Mouse (Mus musculus) right cerebral cortex, postnatal 14 days (tissue): ENCODE measurements around the gene Ptprt.
A peak's percentile ranks its signal among the peaks of the same experiment; 100 is the strongest.

Source experiments
- DNase-seq: peaks from one replicate; pipeline ENCODE4 v3.0.0; 2022

Ptprt gene

DNA sequence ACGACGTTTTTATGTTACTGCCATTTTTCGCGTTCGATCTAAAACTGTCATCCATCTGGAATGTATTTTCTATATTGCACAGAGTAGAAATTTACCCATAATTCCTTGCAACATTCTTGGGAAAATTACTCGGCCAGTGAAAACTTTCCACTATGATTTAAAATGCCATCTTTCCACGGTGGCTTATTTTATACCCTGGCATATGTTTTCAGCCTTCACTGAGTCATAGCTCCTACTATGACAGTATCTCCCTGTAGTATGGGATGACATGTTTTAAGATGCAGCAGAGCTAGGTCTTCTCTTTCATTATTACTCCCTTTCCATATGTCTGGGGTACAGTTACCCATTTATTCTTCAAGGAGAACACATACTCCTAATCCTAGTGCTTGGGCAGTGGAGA, 753.7 kb downstream of the Ptprt start:
- no peak for DNase-seq

GRCm38 (mm10) chr2:161902196-161902595, 758.8 kb downstream of the Ptprt start:
- no peak for DNase-seq

DNA sequence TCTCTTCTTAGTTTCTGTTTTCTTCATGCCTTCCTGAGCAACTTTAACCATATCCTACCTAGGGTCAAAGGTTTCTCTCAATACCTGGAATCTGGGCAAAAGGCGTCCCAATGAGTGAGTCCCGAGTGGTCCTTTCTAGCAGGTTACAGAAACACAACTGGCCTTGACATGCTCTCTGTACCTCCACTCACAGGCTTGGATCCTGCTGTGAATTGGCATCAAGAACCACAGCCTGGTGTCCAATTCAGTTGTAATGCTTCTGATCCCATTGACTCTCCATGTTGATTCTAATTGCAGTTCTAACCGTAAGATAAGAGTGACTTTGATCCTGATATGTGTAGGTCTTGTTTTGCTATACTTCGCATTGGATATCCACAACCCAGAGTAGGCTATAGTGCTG, 776.5 kb downstream of the Ptprt start:
- DNase-seq, result no peak

DNA sequence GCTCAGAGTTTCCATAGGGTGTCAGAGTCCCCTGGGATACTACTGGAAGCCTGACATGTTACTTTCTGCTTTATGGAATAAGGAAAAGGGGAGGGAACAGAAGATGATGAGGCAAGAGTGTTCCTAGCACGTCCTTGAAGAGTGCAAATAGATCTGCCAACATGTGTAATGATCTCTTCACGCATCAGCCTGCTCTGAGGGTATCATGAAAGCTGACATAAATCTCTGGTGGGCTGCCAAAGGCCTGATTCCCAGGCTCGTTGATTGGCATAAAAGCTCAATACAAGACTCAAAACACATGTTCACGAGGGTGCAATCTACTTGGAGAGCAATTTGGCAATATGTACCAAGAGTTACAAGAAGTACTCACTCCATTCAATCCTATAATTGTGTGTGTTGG, 778.4 kb downstream of the Ptprt start:
- DNase-seq, result no peak

DNA sequence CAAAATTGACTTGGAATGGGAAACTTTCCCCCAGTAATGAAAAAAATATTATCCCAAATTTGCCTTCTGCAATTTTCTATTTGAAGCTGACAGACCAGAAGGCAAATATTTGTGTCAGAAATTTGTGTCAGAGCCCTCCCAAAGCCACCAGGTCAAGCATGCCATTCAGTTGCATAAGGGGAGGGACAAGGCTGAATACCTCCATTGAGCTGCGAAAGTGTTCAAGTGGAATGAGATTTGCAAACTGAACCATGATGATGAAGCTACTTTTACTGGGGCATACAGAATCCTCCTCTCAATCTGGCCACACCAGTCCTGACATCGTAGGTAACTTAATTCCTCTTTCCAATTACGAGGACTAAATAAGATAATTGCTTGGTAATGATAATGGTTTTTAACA, 780.0 kb downstream of the Ptprt start:
- no peak for DNase-seq

DNA sequence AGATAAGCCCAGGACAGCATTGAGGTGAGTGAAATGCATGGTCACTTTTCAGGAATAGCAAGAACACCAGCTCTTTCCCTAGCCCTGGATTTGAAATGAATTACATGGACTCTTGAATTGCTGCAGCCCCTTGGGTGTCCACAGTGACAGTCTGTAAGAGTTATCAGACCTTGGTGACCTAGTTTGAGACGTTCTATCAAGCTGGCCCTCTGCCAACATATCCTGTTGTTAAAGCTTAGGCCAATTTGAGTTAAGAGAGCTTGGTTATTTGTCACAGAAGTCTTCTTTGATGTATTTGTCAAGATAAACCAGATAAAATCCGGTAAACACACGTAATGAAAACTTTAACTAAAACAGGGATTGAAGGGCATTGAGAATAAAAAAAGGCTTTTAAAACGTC, 795.7 kb downstream of the Ptprt start:
- no peak for DNase-seq

DNA sequence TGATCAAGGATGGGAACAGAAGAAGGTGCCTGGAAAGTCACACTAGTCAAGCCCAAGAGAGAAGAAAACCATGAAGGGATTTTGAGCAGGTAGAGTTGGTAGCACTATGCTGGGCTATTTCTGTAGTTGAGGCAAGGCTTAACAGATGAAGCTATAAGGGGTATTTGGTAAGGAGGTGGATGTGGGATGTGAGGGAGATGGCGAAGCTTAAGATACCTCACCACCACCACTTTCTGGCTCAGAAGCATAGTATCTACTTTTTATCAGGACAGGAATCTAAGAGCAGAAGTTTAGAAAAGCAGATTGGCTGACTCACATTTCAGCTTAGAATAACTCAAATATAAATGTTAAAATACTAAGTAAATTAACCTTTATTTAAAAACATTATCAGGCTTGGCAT, 802.1 kb downstream of the Ptprt start:
- no peak for DNase-seq

DNA sequence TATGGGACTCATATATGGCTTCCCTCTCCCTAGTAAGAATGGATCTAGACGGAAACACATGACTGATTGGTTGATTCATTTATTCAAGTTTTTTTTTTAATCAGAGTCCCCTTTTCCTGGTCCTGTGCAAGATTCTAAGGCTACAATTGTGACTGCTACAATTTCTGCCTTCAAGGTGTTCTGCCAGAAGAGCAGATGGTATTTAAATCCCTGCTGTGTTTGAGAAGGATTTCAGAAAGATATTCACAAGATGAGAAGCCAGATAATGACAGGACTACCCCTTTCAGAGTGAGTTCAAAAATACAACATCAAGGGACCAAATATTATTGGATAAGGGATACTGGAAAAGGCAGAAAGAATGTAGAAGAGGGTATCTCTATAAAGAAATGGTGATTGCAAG, 802.6 kb downstream of the Ptprt start:
- DNase-seq, result no peak

DNA sequence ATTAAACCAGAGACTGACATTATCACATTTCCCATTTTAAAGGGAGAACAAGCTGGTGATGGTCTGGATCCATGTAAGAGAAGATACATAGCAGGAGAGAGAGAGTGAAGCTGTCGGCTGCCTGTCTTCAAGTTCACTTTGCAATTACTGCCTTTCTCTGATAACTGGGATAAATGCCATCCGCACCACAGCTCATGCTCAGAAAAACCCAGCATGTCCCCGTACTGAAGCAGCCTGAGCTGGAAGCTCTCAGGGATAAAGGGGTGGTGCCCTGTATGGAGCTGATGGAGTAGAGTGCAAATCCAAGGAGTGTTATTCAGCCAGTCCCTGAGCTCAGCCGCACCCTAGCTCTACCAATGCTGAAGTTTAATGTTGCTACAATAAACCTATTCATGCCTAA, 825.9 kb downstream of the Ptprt start:
- no peak for DNase-seq

- DNase-seq, result no peak
Measured at GRCm38 (mm10) chr2:161833846-161834245, 827.1 kb downstream of the Ptprt start.

DNA sequence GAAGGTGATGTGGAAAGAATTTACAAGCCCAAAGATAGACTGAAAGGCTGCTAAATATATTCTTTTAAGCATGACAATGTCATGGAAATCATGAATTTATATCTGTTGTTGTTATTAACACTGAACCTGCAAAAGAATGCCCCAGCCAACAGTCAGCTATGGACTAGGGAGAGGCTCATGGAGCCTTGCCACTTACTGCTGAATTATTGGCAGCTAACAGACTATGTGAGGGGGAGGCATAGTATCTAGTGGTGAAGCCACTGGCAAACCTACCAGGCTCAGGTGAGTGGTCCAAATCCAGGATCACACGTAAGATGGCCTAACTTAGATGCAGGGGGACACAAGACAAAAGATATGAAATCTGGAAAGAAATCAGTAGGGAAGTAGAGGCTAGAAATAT, 847.6 kb downstream of the Ptprt start:
- DNase-seq, result no peak

DNA sequence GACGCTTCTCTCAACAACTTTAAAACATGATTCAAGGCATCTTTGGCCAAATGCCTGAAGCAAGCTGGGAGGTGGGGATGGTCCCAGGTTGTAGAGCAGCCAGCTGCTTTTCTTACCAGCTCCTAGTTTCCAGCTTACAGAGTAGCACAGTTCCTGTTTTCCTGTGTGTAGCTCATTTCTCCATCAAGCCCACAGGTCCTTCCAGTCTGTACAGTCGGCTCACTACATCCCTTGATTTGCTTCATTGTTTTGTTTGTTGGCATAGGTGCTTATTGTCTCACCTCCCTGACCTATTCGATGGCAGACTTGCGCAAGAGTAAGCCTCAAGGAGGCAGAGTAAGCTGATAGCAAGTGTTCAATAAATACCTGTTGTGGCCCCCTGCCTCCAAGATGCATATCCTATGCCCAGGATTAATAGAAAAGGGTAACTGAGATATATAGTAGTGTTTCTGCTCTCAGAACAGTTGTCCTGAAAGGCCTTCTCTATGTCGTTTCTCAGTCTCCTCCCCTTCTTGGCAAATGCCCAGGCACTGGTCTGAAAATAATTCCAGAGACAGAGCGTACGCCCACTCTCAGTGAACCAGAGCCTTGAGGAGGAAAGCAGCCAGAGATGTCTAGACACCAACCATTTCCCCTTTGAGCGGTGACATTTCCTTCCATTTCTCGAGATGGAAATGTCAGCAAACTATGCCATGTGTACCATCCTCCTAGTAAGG, 852.7 kb downstream of the Ptprt start:
- DNase-seq, result peak; percentile 58

DNA sequence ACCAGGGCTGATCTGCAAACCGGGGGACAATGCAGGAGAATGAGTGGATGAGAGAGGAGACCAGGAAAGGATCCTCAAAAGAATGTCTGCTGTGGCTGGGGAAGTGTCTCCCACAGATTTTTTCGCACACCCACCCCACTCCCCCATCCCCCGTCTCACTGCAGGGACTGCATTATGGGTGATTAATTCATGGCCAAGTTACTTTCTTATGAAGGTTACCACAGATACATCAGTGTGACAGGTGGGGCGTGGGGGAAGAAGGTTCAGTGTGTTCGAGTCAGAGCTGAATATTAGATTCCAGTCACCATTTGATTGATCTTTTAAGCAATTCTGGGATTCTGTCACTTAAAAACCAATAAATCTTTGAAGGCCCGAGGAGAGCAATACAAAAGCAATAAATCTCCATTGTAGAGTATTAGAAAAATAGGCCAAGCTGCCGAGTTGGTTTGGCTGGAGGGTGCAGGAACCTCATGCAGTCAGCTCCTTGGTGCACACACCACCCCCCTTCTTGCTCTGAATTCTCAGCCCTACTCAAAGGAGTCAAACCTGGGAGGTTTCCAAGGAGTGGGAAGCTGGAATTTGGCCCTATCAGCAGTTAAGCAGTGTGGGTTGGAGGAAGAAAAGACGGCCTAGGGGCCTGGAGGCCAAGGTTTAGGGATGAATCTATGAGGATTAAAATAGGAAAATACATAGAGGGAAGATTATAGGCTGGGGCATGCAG, 854.5 kb downstream of the Ptprt start:
- no peak for DNase-seq

GRCm38 (mm10) chr2:161799946-161800345, 861.0 kb downstream of the Ptprt start:
- peak; percentile 45 for DNase-seq

- no peak for DNase-seq
Measured at GRCm38 (mm10) chr2:161767528-161767927, 893.4 kb downstream of the Ptprt start.

DNA sequence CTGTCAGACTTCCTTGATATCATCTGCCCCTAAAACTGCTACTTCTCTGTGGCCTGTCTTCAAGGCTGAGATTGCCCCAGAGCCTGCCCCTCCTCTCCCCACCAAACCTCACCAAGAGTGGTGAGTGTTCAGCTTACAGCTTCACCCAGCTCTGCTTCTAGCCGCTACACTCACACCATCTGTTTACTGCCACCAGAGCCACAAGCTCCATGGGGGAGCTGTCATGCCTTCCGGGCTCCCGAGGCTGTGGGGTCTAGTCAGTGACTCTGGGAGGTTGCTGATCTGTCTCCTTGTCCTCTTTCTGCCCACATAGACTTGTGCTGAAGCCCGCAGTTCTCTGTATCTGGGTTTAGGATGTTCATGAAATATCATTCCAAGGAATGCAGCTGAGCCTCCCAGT, 947.9 kb downstream of the Ptprt start:
- no peak for DNase-seq

DNA sequence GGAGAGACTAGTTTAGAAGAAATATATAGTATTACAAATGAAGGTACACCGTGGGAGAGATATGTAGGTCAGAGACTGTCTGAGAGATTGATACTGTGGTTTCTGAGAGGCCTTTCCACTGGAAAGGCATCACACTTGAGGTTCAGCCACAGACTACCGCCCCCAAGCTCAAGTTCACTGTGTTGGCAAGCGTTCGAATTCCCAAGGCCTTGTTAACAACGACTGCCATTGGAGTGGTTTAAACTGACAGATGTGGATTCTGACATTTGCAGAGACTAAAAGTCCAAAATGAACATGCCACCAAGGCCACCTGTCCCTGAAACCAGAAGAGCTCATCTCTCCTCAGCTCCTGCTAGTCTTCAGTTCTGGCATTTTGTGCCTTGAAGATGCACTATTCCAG, 951.6 kb downstream of the Ptprt start:
- DNase-seq, result no peak

- no peak for DNase-seq
Measured at GRCm38 (mm10) chr2:161706386-161706915, 954.5 kb downstream of the Ptprt start.

GRCm38 (mm10) chr2:161704811-161705210, 956.1 kb downstream of the Ptprt start:
- DNase-seq, result no peak

GRCm38 (mm10) chr2:161704410-161704809, 956.5 kb downstream of the Ptprt start:
- peak; percentile 14 for DNase-seq

GRCm38 (mm10) chr2:161695819-161696218, 965.1 kb downstream of the Ptprt start:
- DNase-seq, result no peak

DNA sequence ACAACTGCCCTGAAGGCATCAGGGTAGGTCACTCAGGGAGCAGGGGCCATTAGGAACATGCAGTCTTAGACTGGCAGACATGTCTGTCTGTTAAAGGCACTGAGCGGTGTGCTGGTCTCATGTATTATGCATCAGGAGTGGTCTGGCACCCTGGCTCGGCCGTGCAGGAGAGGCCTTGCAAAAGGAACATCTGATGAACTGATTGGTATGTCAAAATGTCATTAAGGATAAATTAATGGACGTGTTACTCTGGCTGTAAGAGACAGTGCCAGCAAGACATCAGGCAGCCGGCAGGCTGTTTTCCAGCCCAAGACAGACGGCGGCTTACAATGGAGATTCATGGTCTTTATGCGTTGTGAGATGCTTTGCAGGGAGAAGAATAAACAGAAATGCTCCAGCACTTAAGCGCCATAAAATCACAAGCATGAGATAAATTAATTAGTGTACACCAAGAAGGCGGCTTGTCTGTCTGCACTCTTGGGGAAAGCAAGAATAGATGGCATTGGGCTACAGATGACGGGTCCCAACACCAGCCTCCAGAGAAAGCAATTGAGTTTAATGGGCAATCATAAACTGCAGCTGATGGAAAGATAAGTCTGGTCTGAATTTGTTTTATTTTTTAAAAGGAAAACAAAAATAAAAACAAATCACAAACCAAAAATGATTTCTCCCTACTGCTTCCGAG, 992.5 kb downstream of the Ptprt start:
- no peak for DNase-seq

DNA sequence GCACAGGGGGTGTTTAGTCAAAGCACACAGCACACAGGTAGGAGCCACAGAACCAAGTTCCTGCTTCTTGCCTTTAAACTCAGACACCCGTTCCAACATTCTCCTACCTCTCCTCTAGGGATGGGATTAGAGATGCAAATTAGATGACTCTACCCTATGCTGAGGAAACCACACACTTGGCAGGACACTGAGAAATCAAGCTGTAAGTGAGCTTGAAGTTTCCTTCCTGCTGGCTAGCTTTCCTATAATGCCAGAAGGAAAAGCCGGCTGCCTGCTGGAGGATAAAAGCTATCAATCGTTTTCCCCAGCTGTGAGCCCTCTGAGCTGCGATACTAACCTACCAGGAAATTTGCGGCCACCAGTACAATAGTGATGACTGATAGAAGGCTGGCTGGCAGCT, 999.0 kb downstream of the Ptprt start:
- no peak for DNase-seq

GRCm38 (mm10) chr2:161660827-161661226, 1000.1 kb downstream of the Ptprt start:
- peak; percentile 11 for DNase-seq
